Mouse (Mus musculus) R1 (cell line): ENCODE measurements at regions not wholly inside any gene's neighbourhood (a gene's known extent, or its start where the extent isn't known, plus 50 kb on each side); places are given as distances from the start of the nearest gene placed in this dataset.

Experiments used
- DNase-seq: peaks from one replicate; pipeline ENCODE4 v3.0.0-alpha.2; 2018; ENCODE audit warnings: low read depth, low spot score

DNA sequence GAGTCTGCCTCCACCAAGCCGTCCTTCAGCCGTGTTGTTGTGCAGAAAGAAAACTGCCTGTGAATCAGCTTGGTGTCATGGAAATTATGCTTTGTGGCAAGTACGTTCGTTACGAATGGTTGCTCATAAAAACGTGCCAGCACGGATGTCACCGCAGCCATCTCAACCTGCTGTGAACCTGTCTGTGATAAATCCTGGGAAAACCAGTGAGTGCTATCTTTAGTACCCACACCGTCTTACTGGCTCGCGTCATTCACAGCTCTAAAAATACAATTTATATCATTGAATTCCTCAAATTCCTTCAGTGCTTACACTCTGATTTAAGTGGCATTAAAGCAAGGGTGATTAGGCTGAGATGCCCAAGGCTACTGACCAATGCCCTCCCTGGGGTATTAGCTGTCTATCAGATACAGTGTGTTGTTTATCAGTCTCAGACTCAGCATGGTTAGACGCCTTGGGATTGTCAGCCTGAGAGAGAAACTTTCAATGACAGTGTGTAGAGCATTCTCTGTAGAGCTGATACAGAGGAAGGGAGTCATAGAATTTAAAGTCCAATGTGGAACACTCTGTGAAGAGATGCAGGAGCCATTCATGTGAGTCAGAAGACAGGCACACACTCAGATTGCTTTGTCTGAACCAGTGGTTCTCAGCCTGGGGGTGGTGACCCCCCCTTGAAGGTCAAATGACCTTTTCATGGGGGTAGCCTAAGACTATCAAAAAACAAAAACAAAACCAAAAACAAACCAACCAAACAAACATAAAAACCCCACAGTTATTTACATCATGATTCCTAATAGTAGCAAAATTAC is 96.2 kb upstream of the Myocd start:
- no peak for DNase-seq

DNA sequence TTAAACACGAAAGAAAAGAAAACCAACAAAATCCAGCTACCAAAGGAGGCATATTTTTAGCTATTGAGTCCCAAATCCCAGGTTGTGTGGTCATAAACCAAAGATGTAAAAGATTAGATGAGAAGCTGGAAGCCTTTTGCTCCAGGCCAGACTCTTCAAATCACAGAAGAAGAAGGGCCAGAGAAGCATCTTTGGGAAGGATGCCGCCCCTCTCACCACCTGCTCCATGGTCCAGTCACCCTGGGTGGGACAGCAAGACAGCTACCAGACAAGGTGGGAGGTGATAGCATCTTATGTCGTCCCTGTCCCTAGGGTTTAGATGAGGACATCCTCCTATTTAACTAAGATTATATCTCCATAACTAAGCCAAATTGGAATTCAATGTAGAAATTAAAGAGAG is 95.1 kb upstream of the Myocd start:
- DNase-seq: no peak

GRCm38 (mm10) chr11:65363846-65364245 is 94.1 kb upstream of the Myocd start:
- no peak for DNase-seq

DNA sequence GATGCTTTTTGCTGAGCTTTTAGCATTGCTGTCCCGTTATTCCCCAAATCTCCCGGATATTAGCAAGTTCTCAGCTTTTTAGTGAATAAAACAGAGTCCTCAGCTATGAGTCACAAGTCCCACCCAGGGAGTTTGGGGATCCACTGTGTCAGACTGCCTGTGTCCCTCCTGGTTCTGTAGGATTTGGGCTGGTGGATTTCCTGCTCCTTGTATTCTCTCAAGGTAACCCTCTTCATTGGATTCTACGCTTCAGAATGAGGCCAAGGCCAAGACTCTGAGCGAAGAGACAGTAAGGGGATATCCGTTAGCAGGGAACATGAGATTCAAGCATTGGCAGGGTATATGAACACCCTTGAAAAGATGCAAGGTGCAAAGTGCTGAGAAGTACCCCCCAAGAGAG is 90.9 kb upstream of the Myocd start:
- DNase-seq: no peak

- no peak for DNase-seq
Measured at GRCm38 (mm10) chr11:65358908-65359307, 89.1 kb upstream of the Myocd start.

DNA sequence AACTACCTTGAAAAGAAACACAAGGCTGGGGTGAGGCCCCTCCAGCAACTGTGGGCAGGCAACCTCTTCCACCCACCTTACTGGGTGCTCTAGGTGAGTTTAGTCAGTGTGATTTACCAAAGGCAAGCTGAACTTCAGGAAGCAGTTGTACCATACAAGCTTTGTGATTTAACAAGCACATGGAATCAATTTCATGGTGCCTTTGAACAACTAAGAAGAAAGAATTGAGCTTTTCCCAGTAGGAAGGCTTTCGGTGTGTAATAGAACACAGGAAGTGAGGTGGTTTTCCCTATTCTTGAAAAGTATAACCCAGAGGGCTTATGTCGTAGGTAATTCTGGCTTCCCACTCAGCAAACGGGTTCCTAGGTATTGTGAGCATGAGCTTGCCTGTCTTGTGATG is 82.7 kb upstream of the Myocd start:
- no peak for DNase-seq

GRCm38 (mm10) chr11:65349013-65349412 is 79.2 kb upstream of the Myocd start:
- no peak for DNase-seq

DNA sequence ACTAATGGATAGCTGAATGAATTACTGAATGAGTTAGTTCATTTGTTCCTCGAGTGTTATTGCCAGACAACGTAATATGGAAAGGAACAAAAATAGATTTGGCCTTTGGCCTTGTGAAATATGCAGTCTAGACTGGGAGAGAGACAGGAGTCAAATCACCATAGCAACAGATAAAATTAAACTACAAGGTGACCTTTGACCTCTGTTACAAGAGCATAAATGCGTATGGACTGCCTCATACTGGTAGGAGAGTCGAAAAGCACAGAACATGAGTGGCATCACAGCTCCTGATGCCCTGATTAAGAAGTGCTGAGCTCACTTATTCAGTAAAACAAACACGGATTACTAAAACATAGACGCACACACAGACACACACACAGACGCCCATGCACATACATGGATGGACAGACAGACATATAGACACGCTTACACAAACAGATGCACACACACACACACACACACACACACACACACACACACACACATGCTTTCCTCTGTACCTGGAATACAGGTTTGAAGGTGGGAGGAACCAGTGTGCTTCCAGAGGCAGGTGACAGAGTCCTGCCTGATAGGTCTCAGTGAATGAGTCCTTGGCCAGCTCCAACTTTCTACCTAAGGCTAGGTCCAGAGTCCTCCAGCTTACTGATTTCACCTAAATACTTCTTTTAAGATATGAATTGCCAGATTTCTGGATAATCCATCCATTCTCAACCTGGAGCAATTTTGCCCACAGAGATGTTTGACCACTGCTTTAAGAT is 72.1 kb upstream of the Myocd start:
- DNase-seq: no peak

DNA sequence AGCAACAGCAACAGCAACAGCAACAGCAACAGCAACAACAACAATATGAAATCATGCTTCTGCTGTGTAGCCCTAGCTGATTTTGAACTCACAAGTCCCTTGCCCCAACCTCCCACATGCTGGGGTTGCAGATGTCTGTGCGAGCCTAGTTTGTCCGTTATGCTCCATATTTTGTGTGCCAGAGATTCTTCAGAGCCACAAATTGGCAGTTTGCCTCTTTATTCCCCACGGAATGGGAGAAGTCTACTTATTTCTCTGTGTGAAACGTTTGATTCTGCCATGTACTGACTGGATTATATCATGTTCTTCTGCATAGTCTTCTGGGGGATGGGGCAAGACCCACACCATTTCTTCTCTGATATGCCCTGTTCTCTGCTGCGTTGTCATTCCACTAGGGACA is 64.5 kb upstream of the Myocd start:
- no peak for DNase-seq

DNA sequence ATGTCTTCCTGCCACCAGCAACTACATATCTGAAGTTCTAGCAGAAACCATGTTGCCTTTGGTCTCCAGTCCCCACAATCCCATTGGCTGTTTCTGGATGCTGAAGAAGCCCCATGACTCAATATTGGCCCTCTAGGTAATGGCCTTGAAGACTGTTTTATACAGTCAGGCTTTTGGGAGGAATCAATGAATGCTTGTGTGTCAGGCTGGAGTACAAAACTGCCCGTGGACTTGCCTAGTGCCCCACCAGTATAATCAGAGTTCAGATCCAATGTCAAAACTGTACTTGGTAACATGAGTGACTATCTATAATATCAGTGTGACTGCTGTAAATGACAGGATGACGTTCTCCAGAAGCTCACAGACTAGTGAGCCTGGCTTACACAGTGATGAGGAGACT is 63.3 kb upstream of the Myocd start:
- DNase-seq: no peak

DNA sequence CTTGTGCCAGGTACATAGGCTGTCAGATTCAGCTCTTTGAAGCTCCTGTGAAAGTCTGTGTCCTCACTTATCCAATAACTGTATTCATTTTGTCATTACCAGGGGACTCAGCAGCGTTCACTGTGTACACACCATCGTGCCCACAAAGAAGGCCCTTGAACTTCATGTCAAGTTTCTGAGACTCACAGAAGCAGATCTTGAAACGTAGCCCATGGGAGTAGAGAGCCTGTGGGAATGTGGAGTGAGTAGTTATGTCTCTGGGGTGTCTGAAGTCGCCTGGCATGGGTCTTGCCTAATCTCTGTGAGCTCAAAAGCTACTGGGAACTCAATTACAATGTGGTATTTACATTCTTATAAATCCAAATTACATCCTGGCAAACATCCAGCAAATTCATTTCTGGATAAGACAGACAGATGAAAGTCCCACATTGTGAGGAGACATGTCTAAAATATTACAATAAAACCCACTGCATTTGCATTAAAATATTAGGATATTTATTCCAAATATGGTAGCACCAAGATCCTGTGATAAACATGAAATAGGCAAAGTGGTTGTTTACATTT is 53.2 kb upstream of the Myocd start:
- no peak for DNase-seq
